ENCODE assay signal across 12 mouse cellular contexts in the genomic region with DNA sequence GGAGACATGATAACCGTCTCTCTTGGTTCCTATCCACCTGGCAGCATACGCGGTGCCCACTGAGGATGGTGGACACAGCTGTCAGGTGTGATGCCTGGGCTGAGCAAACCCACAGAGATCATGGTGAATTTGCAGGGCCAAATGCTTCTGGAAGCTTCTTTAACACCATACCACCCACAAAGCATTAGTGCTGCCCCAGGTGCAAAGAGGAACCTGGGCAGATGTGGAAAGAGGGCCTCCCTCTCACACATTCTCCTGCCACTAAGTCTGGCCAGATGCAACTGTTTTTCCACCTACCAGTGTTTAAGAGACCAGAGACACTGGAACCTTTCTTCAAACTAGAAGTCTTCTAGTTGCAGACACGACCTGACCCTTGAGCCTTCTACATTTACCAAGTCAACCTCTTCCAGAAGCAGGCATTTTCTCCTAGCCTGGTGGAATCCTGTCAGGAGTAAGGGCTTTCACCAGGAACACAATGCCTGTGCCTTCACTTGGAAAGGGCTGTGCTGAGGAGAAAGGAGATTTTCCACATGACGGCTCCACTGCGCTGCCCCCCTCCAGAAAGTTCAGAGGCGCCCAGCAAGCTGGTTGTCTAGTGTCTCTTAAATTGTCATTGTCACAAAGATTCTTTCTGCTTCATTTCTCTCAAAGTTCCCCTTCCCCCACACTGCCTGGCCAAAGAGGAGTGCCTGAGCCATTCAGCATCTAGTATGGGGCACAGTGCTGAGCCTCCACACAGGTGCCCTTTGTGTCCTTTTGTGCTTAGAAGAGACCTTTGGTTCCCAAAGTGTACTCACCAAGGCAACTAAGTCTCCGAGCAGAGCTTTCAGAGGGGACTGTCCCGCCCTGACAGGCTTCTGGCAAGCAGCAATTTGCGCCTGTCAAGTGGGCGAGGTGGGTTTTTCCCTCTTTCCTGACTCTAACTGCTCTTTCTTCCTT. TPM values are rescaled to one million over a fixed set of nuclear protein-coding genes. Genes with fewer than 3 reads are reported as not detected.
DNase-seq lines count a peak whose midpoint lies in the region; ATAC-seq lines count a peak whose summit lies in the region.
"Had no signal": no experiment of that assay in that cellular context is flagged by ENCODE, and none has a peak within 500 bp of the region (broad histone marks: within the 10 kb centered on the region; RNA-seq: fewer than 3 reads in every experiment).

No protein-coding gene starts in this region.

- H3K27ac ChIP-seq in embryonic facial prominence, embryonic 11.5 days (replicated peaks; ENCODE audit: low read depth, low read length) = no peak overlapping the region
- no peak overlapping the region for H3K27ac ChIP-seq in liver, embryonic 12.5 days
- H3K27ac ChIP-seq: embryonic facial prominence, embryonic 15.5 days had no signal

- no peaks in the 10 kb centered on the region for H3K27me3 ChIP-seq in embryonic facial prominence, embryonic 11.5 days (ENCODE audit: control insufficient read depth, insufficient read depth, low read length)
- H3K27me3 ChIP-seq in liver, embryonic 12.5 days (replicated peaks) = no peaks in the 10 kb centered on the region
- H3K27me3 ChIP-seq: embryonic facial prominence, embryonic 15.5 days; Patski had no signal

- H3K36me3 ChIP-seq in embryonic facial prominence, embryonic 11.5 days (replicated peaks; ENCODE audit: control insufficient read depth, insufficient read depth, low read depth, low read length) = no peaks in the 10 kb centered on the region
- no peaks in the 10 kb centered on the region for H3K36me3 ChIP-seq in liver, embryonic 12.5 days
- H3K36me3 ChIP-seq: embryonic facial prominence, embryonic 15.5 days had no signal

- intact Hi-C loops in gastrocnemius, postnatal 14 days (cut with DNase I; ENCODE audit: low total_unique reads) = no loop called here

- no peaks in the 10 kb centered on the region for H3K9me3 ChIP-seq in embryonic facial prominence, embryonic 11.5 days (replicated peaks; ENCODE audit: control insufficient read depth, low read length)
- H3K9me3 ChIP-seq in liver, embryonic 12.5 days (replicated peaks) = no peaks in the 10 kb centered on the region
- H3K9me3 ChIP-seq: embryonic facial prominence, embryonic 15.5 days had no signal

- 63% methylated on average over 11 of the region's 11 CpGs for WGBS in embryonic facial prominence, embryonic 11.5 days
- 76% methylated on average over 11 of the region's 11 CpGs for WGBS in liver, embryonic 12.5 days (ENCODE audit: insufficient replicate concordance)

- no peaks in the 10 kb centered on the region for H3K4me1 ChIP-seq in embryonic facial prominence, embryonic 11.5 days (ENCODE audit: control insufficient read depth, insufficient read depth, low read length)
- H3K4me1 ChIP-seq in liver, embryonic 12.5 days = peaks cover 5% of the 10 kb centered on the region; the same call in 1 of the 2 replicates
- H3K4me1 ChIP-seq: embryonic facial prominence, embryonic 15.5 days had no signal

- no peak overlapping the region for H3K4me3 ChIP-seq in embryonic facial prominence, embryonic 11.5 days (ENCODE audit: low read depth, low read length)
- H3K4me3 ChIP-seq in liver, embryonic 12.5 days = no peak overlapping the region
- H3K4me3 ChIP-seq: embryonic facial prominence, embryonic 15.5 days had no signal

- ATAC-seq in embryonic facial prominence, embryonic 11.5 days (replicated peaks; ENCODE audit: insufficient number of reproducible peaks, low FRiP score, low TSS enrichment, low read depth) = peak; percentile 79
- ATAC-seq in granulocyte monocyte progenitor cell, adult 5-6 weeks (replicated peaks; ENCODE audit: poor library complexity, severe bottlenecking) = no peak
- no peak for ATAC-seq in liver, embryonic 12.5 days
- ATAC-seq: Patski had no signal

- no peak overlapping the region for H3K4me2 ChIP-seq in embryonic facial prominence, embryonic 11.5 days (ENCODE audit: low read depth, low read length)
- H3K4me2 ChIP-seq in liver, embryonic 12.5 days = no peak overlapping the region
- H3K4me2 ChIP-seq: embryonic facial prominence, embryonic 15.5 days had no signal

- no peak overlapping the region for H3K9ac ChIP-seq in embryonic facial prominence, embryonic 11.5 days (replicated peaks; ENCODE audit: low read length)
- H3K9ac ChIP-seq in liver, embryonic 12.5 days = no peak overlapping the region
- H3K9ac ChIP-seq: embryonic facial prominence, embryonic 15.5 days had no signal

- peak; percentile 65 to 71 for DNase-seq in spleen, postnatal 36 days (ENCODE audit: low spot score in 2 of 2)
- DNase-seq in spleen, postnatal 4 days (ENCODE audit: low spot score in 2 of 2) = no peak
- peak; percentile 33 for DNase-seq in embryonic facial prominence, embryonic 11.5 days (ENCODE audit: low spot score)
- peak; percentile 43 to 76 for DNase-seq in kidney, postnatal 25 days
- DNase-seq in gastrocnemius, postnatal 14 days = no peak
- DNase-seq: gastrocnemius, postnatal 36 days; liver; right cerebral cortex, postnatal 4 days had no signal

RNA-seq across cellular contexts. Expression of gene Bcl2l11, which starts 34.1 kb away (rescaled TPM):
- 20.2 and 24.5 TPM in 2 replicates for polyA plus RNA-seq in embryonic facial prominence, embryonic 11.5 days (2014; fragmentation: Nextera tagmentation; extraction: Ambion mirVana)
- 1 to 10 TPM; 4.9 to 6.1 TPM for total RNA-seq in gastrocnemius, postnatal 14 days (2021)
- 13.1 and 14.4 TPM in 2 replicates for total RNA-seq in granulocyte monocyte progenitor cell, adult 5-6 weeks (2014; fragmentation: Nextera tagmentation)
- 12.1 and 13.4 TPM in 2 replicates for total RNA-seq in granulocyte monocyte progenitor cell, adult 5-6 weeks (2017)
- 9.4 and 9.7 TPM in 2 replicates for polyA plus RNA-seq in liver, embryonic 12.5 days (2016; fragmentation: Nextera tagmentation; extraction: Ambion mirVana)

Comparison
In these comparisons a context has a peak if more than half of its experiments do, and no peak if none do; other contexts are left out.
1. DNase-seq: peak in spleen, postnatal 36 days (2 of 2), embryonic facial prominence, embryonic 11.5 days (single experiment) and kidney, postnatal 25 days (2 of 2); none in spleen, postnatal 4 days (0 of 2) and gastrocnemius, postnatal 14 days (single experiment).